Mouse (Mus musculus) limb, embryonic 11.5 days (tissue): ENCODE measurements at regions not wholly inside any gene's neighbourhood (a gene's known extent, or its start where the extent isn't known, plus 50 kb on each side); places are given as distances from the start of the nearest gene placed in this dataset.
A peak's percentile ranks its signal among the peaks of the same experiment; 100 is the strongest.

Experiments
- ATAC-seq: fragments of 200-750 bp; cut with Nextera tagmentation; 2 replicates; pipeline ENCODE4 v1.8.0; 2017; ENCODE audit warnings: low read depth; ENCODE audit not compliant: insufficient number of reproducible peaks, low FRiP score, low TSS enrichment
- DNase-seq: peaks from one replicate; pipeline ENCODE4 v3.0.0-alpha.2; 2015; ENCODE audit warnings: low spot score
- H3K27ac ChIP-seq: fragments of 300-500 bp; sonication (generic); replicated peaks from 2 replicates; pipeline ENCODE4 v1.5.1; 2014; ENCODE audit warnings: low read depth, mild to moderate bottlenecking, low read length
- H3K27me3 ChIP-seq: fragments of 300-500 bp; sonication (generic); 2 replicates; pipeline ENCODE4 v1.6.1; 2014; ENCODE audit warnings: mild to moderate bottlenecking, low read length, mixed read lengths; ENCODE audit not compliant: control insufficient read depth, insufficient read depth
- H3K36me3 ChIP-seq: fragments of 300-500 bp; sonication (generic); 2 replicates; pipeline ENCODE4 v1.6.1; 2014; ENCODE audit warnings: mild to moderate bottlenecking, low read length, moderate library complexity, mixed read lengths; ENCODE audit not compliant: control insufficient read depth, insufficient read depth
- H3K4me1 ChIP-seq: fragments of 300-500 bp; sonication (generic); 2 replicates; pipeline ENCODE4 v1.6.1; 2014; ENCODE audit warnings: low read length, mixed read lengths; ENCODE audit not compliant: control insufficient read depth, insufficient read depth
- H3K4me2 ChIP-seq: fragments of 300-500 bp; sonication (generic); 2 replicates; pipeline ENCODE4 v1.6.1; 2014; ENCODE audit warnings: low read depth, mild to moderate bottlenecking, moderate library complexity; ENCODE audit not compliant: severe bottlenecking
- H3K4me3 ChIP-seq: fragments of 300-500 bp; sonication (generic); 2 replicates; pipeline ENCODE4 v1.5.1; 2014; ENCODE audit warnings: low read depth, low read length
- H3K9ac ChIP-seq: fragments of 300-500 bp; sonication (generic); 2 replicates; pipeline ENCODE4 v1.6.1; 2014; ENCODE audit warnings: mild to moderate bottlenecking, low read length
- H3K9me3 ChIP-seq: fragments of 300-500 bp; sonication (generic); 2 replicates; pipeline ENCODE4 v1.6.1; 2016; ENCODE audit warnings: low read length; ENCODE audit not compliant: control insufficient read depth
- WGBS: fragments of 180-500 bp; shearing (Covaris S2); extraction: QIAGEN DNeasy Blood & Tissue Kit; methylation state at CpG from one replicate; pipeline ENCODE4 v1.1.7; 2014; 5-methylcytosine and 5-hydroxymethylcytosine counted together

DNA sequence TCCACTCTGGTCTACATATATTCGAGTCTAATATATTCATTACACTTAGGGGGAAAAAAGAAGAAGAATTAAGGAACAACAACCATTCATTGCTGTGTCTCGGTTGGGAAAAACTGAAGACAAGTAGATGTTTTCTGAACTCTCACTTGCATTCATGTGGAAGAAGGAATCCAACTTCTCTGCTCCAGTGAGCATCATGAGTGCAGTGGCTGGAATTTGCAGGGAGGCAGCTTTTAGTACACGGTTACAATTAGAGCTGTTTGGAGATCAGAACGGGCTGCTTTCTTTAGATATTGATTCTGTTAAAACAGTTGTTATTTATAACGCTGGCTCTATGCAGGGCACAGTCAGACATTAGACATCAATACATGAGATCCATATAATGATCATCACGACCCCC is 298.5 kb upstream of the Syt1 start:
- H3K27me3 ChIP-seq = no peaks in the 10 kb centered on the region
- no peak for ATAC-seq
- H3K9ac ChIP-seq = no peak overlapping the region
- no peaks in the 10 kb centered on the region for H3K9me3 ChIP-seq
- 89% methylated on average over 6 of the region's 6 CpGs for WGBS
- H3K4me1 ChIP-seq = no peaks in the 10 kb centered on the region
- no peak overlapping the region for H3K4me3 ChIP-seq
- H3K27ac ChIP-seq = no peak overlapping the region
- no peaks in the 10 kb centered on the region for H3K36me3 ChIP-seq
- no peak for DNase-seq
- no peak overlapping the region for H3K4me2 ChIP-seq

DNA sequence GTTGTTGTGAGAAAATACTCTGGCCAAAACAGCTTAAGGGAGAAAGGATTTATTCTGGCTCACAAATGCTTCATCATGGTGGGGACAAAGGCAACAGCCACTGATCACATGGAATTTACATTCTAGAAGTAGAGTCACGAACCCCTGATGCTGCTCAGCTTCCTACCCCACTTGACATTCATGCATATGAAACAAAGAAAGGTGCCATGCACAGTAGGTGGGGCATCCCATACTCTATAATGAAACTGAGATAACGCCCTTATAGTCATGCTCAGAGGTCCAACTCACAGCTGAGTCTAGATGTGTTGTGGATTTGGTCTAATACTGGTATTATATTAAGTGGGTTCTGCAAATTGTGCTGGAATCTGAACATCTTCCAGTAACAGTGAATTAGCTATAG is 289.4 kb upstream of the Syt1 start:
- Histone ChIP-seq H3K9me3 (no peaks in the 10 kb centered on the region), H3K9ac (no peak overlapping the region), H3K4me2 (no peak overlapping the region), H3K4me3 (no peak overlapping the region), H3K36me3 (no peaks in the 10 kb centered on the region), H3K27me3 (no peaks in the 10 kb centered on the region), H3K4me1 (no peaks in the 10 kb centered on the region), H3K27ac (no peak overlapping the region)
- no peak for ATAC-seq
- no peak for DNase-seq
- 82% methylated on average over 2 of the region's 2 CpGs for WGBS

DNA sequence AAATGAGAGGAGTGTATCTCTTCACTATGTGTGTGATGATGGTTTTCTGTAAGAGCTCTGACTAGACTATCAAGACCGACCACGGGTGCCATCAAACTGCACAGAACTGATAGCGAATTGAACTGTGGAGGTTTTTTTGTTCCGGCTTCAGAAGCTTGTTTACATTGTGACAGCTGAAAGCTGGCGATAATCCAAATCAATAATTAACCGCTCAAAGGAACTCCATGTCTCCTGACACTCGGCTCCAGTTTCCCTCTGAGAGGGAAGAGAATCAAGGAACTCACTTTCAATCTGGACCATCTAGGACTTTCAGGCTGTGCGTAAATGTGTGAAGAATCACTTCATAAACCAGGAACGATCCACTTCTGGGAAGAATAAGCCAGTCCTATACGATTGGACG is 289.0 kb upstream of the Syt1 start:
- H3K9me3 ChIP-seq = no peaks in the 10 kb centered on the region
- no peak overlapping the region for H3K9ac ChIP-seq
- ATAC-seq (no peak), DNase-seq (no peak)
- 88% methylated on average over 11 of the region's 11 CpGs for WGBS
- no peaks in the 10 kb centered on the region for H3K36me3 ChIP-seq
- H3K4me1 ChIP-seq = no peaks in the 10 kb centered on the region
- no peak overlapping the region for H3K4me3 ChIP-seq
- H3K27me3 ChIP-seq = no peaks in the 10 kb centered on the region
- H3K27ac ChIP-seq = no peak overlapping the region
- no peak overlapping the region for H3K4me2 ChIP-seq

DNA sequence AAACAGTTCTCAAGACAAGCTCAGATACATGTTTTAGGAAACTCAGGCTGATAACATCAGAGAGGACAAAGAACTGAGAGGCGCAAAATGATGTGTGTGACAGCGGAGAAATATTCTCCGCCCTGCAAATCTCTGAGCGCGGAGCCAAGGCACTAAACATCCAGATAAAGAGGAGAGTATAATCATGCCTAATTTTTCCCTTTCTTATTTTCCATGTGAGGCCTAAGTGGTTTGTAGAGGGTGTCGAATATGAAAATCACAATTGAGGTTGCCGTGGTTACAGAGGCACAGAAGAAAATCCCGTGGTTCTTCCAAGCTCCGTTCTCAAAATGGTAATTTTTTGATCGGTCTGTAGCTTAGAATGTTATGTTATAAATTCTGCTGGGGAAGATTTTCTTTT is 272.6 kb upstream of the Syt1 start:
- Histone ChIP-seq H3K9me3 (no peaks in the 10 kb centered on the region), H3K27me3 (no peaks in the 10 kb centered on the region), H3K4me1 (no peaks in the 10 kb centered on the region), H3K36me3 (no peaks in the 10 kb centered on the region), H3K9ac (no peak overlapping the region), H3K27ac (no peak overlapping the region), H3K4me3 (no peak overlapping the region), H3K4me2 (no peak overlapping the region)
- ATAC-seq = no peak
- no peak for DNase-seq
- WGBS = 95% methylated on average over 10 of the region's 10 CpGs

DNA sequence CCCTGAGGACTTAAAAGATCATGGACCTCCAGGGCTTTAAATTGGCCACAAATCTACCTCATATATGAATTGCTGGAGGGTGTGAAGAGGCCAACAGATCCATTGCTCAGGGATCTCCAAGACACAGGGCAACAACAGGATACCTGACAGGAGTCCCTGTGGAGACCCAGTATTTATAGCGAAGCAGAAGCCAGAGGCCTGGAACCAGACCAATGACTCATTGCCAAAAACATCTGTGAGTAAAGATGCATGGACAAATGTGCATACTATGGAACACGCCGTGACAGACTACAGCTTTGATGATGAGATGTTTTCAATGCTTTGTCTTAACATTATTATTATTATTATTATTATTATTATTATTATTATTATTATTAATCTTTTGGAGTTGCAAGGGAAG is 239.0 kb upstream of the Syt1 start:
- WGBS = 93% methylated on average over 3 of the region's 3 CpGs
- Histone ChIP-seq H3K4me1 (no peaks in the 10 kb centered on the region), H3K27me3 (no peaks in the 10 kb centered on the region), H3K36me3 (no peaks in the 10 kb centered on the region), H3K9me3 (no peaks in the 10 kb centered on the region), H3K27ac (no peak overlapping the region), H3K4me2 (no peak overlapping the region), H3K4me3 (no peak overlapping the region), H3K9ac (no peak overlapping the region)
- no peak for DNase-seq
- 0 out of 2 replicates have a peak, but pooled peaks have one; percentile 10 for ATAC-seq

DNA sequence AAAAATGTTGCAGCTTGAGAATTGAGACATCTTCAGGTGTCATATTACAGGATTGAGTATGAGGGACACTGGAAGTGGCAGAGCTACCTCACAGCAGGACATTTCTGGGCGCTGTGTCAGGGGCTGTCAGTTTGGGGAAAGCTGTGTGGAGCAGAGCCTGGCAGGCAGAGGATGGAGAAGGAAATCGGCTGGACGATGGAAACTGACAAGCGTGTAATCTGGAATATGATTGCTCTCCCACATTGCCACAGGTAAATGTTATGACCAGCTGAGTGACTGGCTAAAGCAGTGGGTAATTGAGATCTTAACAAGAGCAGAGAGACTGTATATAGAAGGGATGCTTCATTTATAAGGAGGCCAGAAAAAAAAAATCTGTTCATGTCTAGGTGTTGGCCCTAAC is 235.5 kb upstream of the Syt1 start:
- Histone ChIP-seq H3K27ac (no peak overlapping the region), H3K36me3 (no peaks in the 10 kb centered on the region), H3K9ac (no peak overlapping the region), H3K4me3 (no peak overlapping the region), H3K4me1 (no peaks in the 10 kb centered on the region), H3K4me2 (no peak overlapping the region), H3K27me3 (no peaks in the 10 kb centered on the region), H3K9me3 (no peaks in the 10 kb centered on the region)
- WGBS = 71% methylated on average over 4 of the region's 4 CpGs
- ATAC-seq (no peak), DNase-seq (no peak)

DNA sequence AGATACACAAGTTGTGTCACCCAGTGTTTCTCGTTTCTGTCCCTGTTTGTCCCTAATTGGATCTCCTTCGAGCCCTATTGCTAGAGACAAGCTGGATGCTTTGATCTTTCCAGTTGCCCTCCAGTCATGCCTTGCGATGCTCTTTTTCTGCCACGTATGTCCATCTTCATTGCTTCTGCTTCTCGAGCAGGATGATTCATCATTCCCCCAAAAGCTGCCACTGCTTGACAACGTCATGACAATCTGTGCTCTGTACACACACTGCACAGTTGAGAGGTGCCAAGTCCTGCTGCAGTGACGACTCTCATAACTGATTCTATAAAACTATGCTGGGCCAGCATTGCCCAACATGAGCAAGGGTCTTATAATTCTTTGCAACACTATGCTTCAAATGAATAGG is 226.2 kb upstream of the Syt1 start:
- Histone ChIP-seq H3K36me3 (no peaks in the 10 kb centered on the region), H3K9me3 (no peaks in the 10 kb centered on the region), H3K27me3 (no peaks in the 10 kb centered on the region), H3K4me1 (no peaks in the 10 kb centered on the region), H3K4me2 (no peak overlapping the region), H3K27ac (no peak overlapping the region), H3K9ac (no peak overlapping the region), H3K4me3 (no peak overlapping the region)
- ATAC-seq (no peak), DNase-seq (no peak)
- 75% methylated on average over 7 of the region's 7 CpGs for WGBS

DNA sequence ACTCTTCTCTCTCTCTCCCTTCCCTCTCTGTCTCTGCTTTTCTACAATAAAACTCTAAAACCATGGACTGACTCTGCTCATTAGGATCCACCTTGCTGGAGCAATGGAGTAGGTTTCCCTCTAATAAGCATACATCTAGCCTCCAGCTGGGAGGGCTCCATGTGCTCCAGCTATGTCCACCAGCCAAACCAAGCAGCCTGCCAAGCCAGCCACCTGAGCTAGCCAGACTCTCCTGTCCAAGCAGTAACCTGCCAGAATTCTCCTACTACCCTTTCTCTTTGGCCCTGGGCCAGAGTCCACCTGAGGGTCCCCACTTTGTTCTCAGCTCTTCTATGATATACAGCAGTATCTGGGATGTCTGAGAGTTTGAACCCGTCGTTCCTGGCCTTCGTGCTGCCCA is 216.2 kb upstream of the Syt1 start:
- H3K4me2 ChIP-seq = no peak overlapping the region
- no peaks in the 10 kb centered on the region for H3K36me3 ChIP-seq
- H3K27me3 ChIP-seq = no peaks in the 10 kb centered on the region
- no peaks in the 10 kb centered on the region for H3K4me1 ChIP-seq
- WGBS = 80% methylated on average over 3 of the region's 3 CpGs
- no peak overlapping the region for H3K9ac ChIP-seq
- H3K27ac ChIP-seq = no peak overlapping the region
- no peak overlapping the region for H3K4me3 ChIP-seq
- ATAC-seq (no peak), DNase-seq (no peak)
- H3K9me3 ChIP-seq = no peaks in the 10 kb centered on the region

DNA sequence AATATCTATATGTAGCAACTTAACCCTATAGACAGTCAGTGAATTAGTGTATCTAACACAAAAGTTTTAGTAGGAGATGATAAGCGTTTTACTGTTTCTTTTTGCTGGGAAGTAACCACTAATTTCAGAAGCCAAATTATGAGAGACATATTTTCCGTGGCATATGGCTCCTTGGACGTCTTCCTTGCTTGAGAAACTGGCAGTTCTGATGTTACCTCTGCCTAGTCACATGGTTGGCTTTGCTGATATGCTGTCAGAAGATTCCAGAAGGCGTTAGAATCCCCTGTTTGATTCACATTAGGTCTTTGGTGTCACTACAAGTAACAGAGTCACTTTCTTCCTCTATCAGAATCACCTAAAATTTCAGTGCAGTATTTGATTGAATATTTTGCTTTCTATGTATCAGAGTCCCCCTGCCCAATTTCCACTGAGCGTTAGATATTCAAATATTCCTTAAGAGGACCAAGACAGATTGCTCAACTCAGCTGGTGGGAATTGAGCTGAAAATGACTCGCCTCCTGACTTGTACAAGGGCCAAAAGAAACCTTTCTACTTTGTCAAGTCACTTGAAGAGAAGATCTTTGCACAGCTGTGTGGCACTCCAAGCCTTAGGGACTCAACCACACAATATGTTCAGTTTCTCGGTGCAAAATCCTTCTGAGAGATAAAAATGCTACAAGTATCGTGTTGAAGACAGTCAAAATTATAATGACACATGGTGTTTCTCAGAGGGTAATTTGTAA is 178.2 kb upstream of the Syt1 start:
- Histone ChIP-seq H3K9me3 (no peaks in the 10 kb centered on the region), H3K9ac (no peak overlapping the region), H3K4me3 (no peak overlapping the region), H3K27ac (no peak overlapping the region), H3K4me1 (no peaks in the 10 kb centered on the region), H3K4me2 (no peak overlapping the region), H3K36me3 (no peaks in the 10 kb centered on the region), H3K27me3 (no peaks in the 10 kb centered on the region)
- 81% methylated on average over 8 of the region's 8 CpGs for WGBS
- ATAC-seq (no peak), DNase-seq (no peak)
